Mouse (Mus musculus) c-Kit-negative CD71-positive TER-119-positive erythroid progenitor cells, embryonic 14.5 days (primary cell): ENCODE results near the gene Cdc42bpa.
"Not testable (repeated sequence)": the region's sequence is repeated elsewhere in the genome, so short reads cannot be mapped to it uniquely, and the experiment has no call there.

Experiments
- DNase-seq: peaks from one replicate; pipeline ENCODE4 v3.0.0-alpha.2; 2013; ENCODE audit warnings: low read depth, low spot score

The Cdc42bpa gene

DNA sequence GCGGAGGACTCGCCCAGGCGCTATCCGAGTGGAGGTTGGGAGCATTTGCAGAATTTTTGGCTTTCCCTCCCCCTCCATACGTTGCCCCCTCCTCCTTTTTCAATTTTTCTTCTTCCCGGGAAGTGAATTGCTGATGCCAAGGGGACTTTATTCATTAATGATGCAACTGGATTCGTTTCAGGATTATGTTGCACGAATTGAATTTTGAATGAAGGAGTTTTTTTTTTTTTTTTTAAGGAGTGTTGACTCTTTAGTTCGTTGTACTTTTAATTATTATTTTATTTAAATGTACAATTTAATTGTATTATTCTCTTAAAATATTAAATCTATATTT, 238 bp downstream of the Cdc42bpa start:
- DNase-seq, result no peak

DNA sequence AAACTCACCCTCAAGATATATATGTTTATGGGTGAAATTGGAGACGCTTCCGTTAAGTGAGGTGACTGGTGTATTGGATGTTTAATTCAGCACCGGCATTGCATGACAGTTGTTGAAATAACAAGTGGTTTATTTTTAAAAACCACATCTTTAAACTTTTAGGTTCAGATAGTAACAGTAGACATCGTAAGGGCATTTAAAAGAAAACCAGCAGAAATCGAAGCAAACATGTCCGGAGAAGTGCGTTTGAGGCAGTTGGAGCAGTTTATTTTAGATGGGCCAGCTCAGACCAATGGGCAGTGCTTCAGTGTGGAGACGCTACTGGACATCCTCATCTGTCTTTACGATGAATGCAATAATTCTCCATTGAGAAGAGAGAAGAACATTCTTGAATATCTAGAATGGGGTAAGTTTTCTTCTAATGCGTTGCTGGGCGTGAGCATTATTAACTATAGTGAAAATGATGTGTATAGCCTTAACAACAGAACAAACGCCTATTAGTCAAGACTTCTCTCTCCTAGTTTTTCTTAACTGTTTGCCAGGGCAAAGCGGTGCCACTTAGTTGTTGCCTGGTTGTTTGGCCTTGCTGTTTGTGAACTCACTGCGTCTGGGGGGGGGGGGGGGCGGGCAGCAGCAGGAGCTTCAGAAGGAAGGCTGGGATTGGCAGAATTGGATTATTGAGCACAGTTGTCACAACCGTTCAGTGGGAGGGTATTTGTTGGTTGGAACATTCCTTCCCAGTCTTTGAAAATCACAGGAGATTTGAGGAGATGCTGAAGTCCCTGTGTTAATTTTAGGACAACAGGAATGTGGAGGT, 818 bp downstream of the Cdc42bpa start:
- DNase-seq, result no peak

DNA sequence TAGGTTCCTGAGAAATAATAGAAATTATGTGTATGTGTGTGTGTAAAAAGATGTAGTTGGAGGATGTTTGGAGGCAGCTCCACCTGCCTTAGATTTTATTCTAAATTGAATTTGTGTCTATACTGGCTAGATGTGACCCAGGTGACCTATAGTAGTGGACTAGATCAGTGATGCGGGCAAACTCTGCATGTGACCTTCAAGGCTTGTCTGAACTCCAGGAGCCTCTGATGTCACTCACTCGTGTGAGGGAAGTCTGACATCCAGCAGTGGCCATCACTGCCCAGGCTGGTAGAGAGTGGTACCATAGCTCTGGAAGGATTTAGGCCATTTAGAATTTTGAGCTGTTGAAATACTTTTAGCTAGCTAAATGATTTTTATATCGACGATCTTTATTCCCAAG, 1.5 kb downstream of the Cdc42bpa start:
- DNase-seq, result peak; percentile 43

DNA sequence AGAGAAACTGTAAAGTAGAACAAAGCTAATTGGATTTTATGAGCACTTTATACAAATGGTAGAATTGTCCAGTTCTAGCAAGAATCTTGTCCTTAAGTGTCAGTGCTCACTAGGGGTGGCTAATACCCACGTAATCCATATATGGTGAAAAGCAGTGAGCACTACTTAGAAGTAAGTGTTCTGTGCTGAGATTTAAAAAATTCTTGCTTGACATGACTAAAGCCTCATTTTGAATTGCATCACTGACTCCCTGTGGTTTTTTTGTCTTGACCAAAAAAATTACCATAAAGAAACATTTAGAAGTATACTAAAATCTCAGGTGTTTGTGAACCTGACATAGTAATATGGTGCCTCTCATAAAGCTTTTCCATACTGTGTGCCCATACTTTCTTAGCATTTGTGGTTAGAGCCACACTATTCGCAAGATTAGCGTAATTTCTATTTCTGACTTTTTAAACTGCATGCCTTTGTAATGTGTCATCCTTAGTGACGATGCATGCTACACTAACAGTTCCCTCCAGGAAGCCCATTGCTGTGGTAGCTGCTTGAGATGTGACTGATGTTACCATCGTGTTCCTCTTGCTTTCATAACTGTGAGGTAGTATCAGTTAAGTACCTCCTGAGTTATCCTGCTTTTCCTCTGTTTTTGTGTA, 9.6 kb downstream of the Cdc42bpa start:
- no peak for DNase-seq

DNA sequence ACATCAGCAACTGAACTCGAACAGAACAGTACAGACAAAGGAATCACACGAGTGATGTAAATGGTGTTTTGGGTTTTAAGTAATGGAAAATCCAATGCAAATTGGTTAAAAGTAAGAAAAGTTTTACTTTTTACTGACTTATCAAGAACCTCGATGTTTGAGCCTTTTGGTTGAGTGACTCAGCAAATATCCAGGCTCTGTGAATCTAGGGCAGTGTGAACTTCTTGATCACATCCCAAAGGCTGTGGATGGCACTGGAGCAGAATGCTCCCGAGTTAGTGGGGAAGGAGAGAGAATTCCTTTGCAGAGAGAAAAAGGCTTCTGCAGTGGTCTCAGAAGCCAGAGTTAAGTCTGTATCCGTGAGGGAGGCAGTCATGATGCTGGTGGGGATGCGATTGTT, 14.7 kb downstream of the Cdc42bpa start:
- DNase-seq, result peak; percentile 80

DNA sequence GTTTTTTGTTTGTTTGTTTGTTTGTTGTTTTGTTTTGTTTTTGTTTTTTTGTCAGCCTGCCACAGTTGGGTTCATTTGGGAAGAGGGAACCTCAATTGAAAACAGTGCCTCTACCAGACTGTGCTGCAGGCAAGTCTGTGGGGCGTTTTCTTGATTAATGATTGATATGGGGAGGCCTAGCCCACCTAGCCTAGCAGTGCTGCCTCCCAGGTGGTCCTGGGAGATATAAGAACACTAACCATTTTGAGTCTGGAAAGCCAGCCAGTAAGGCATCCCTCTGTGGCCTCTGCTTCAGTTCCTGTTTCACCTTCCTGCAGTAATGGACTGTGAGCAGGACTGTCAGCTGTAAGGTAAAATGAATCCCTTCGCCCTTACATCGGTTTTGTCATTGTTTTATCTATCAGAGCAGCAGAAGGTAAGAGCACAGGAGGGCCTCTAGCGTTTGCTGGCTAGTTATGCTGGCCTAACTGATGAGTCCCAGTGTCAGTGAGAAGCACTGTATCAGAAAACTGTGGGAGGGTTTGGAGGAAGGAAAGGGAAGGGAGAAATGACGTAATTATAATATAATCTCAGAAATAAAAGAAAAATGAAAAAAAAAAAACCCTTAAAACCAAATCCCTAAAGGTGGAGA, 15.5 kb downstream of the Cdc42bpa start:
- no peak for DNase-seq

DNA sequence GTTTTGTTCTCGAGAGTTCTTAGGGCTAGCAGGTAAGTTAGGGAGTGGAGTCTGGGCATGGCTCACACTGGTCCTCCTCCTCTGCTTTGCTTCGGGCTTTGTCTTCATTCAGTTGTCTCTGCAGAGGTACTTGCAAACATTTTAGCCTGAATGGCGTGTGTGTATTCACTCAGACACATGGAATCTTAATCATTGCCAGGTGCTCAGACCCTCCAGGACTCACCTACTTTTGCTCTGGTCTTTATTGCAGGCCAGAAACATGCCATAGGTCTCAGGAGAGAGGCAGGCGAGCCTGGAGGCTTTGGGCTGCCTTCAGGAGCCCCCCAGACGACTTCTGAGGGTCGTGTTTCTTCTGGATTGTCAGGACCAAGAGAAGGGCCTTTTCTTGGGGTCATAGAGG, 17.2 kb downstream of the Cdc42bpa start:
- no peak for DNase-seq

DNA sequence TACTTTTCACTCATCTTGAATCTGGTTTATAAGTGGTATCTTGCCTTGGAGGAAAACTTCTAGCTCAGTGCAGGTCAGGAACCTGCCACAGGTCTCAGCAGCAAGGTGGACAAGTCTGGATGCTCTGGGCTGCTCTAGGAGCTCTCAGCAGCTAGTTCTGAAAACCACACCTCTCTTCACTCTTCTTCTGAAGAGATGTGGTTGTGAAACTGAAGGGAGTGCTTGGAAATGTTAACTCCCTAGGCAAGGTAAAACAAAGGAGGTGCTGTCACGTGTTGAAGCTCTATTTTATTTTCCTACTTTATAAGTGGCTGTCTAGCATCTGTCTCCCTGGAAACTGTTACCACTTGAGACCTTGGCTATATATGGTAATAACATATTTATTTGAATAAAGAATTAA, 18.5 kb downstream of the Cdc42bpa start:
- DNase-seq, result no peak

DNA sequence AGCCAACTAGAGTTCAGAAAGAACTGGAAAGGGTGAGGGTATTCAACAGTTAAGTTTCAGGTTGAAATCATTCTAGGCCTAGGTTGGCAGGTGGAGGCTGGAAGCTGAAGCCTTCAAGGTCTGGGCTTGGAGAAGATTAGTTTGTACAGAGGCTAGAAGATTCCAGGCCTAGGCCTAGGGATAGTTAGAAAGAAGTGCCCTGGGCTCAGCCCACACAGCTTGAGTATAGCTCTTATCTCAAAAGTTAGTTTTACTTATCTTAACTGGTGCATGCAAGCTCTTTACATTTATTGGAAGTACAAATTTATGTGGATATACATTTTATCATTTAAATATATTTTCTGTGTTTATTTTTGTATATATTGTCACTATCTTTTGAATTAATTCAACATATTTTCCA, 21.4 kb downstream of the Cdc42bpa start:
- no peak for DNase-seq

DNA sequence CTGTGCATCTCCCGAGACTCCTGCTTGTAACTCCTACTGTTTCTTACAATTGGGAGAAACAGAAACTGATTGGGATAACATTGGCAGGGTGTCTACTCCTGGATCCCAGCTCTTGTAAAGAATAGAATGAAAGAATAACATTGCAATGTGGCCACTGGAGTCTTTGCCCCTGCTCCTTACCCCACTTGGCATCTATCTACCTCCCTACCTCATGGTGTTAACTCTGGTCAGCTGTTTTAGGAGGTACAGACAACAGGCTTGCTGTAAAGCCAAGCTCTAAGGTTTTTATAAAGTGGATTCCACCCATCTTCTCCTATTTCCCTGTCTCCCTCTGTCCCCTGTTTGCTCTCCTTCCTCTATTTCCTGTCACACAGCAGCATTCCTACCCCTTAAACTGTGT, 21.9 kb downstream of the Cdc42bpa start:
- no peak for DNase-seq

DNA sequence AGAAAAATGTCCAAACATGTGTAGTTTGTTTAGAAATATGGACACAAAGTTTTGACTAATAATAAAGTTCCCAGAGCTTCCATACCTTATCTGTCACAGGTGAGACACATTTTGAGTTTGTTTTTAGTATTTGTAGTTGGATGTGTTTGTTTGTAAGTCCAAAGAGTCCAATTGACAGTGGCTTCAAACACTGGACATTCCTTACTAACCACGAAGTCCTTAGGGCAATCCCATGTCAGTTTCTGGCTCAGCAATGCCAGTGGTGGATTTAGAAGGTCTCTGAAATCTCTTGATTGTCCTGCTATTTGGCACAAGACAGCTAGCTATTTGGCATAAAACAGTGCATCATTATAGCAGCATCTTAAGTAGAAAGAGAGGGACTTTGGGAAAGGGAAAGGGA, 22.7 kb downstream of the Cdc42bpa start:
- DNase-seq, result no peak

DNA sequence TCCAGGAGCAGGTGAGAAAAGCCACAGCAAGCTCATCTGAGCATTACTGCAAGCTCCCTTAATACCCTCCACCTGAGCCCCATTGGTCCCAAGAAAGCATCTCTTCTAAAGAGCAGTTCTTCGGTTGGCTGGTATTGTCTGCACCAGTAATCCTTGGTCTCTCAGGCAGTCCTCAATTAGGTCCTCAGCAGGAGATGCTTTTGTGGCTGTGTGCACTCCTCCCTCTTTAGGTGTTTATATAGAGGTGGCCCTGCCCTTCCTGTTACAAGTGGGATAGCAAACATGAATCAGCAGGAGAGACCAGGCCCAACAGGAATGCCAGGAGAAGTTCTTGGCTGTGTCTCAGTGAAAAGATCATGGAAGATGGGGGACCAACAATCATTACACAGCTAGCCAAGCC, 23.9 kb downstream of the Cdc42bpa start:
- DNase-seq, result no peak

DNA sequence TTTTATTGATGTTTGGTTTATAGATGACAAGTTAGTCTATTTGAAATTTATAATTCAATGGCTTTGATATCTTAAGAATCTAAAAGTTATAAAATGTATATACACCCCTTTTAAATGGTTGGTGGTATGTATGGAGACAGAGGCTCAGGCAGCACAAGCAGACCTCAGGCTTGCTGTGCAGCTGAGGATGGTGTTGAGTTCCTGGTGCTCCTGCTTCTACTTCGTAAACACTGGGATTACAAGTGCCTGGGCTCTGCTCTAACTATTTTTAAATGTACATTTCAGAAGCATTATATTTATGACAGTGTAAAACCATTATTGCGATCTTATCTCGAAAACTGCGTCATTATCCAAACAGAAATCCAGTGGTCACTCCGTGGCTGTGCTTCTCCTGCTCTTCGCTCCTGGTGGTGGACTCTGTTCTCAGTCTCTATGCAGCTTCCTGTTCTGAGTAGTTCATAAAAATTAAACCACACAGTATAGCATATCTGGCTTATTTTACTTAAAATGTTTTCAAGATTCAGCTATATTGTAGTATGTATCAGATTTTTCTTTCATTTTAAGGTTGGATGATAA, 31.5 kb downstream of the Cdc42bpa start:
- DNase-seq, result no peak

DNA sequence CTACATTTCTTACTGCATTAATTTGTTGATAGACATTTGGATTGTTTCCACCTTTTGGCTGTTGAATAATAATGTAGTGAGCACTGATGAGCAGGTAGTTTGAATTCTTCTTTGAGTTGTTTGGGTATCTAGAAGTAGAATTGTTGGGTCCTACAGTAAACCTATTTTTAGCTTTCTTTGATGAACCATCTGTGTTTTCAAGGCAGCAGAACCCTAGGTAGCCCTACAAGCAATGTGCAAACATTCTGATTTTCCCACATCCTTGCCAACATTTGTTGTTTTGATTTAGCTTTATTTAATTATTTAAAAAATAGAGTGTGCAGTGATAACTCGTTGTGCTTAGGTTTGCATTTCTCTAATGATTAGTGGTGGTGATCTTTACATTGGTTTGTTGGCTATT, 32.0 kb downstream of the Cdc42bpa start:
- no peak for DNase-seq

DNA sequence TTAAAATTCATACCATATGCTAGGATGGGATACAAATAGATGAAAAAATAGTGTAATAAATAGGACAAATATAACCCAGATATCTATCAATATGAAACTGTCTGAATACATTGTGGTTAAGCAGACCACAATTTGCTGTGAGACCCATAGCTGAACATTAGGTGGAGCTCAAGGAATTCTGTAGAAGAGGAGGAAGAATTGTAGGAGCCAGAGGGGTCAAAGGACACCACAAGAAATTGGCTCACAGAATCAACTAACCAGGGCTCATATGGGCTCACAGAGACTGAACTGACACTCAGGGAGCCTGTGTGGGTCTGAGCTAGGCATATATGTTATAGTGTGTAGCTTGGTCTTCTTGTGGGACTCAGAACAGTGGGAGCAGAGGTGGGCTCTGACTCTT, 47.8 kb downstream of the Cdc42bpa start:
- DNase-seq, result no peak

DNA sequence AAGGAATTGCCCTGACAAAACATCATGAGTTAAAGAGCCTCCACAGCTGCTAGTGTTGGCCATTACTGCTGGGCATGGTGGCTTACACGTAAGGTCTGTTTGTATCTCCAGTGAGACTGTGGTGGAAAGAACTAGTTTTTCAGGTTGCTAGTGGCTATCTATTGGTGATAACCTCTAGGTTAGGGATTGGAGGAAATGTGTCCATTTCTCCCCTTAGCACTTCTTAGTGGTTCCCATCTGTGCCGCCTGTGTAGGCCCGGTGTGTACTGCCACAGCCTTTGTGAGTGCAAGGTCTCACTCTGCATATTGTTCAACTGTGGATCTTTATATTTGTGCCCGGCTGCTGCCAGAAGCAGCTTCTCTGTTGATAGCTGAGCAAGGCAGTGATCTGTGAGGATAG, 53.2 kb downstream of the Cdc42bpa start:
- DNase-seq, result no peak

DNA sequence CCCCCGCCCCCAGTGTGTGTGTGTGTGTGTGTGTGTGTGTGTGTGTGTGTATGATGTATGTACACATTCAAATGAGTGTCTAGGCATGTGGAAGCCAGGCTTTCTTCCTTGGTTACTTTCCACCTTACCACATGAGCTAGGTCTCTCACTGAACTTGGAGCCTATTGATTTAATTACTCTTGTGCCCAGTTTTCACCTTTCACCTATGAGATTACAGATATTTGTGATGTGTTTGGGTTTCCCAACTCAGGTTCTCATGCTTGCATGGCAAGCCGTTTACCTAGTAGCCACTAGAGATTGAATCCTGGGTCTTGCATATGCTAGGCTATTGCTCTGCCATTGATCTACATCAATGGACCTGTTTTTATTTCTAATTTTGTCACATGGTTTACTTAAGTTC, 57.9 kb downstream of the Cdc42bpa start:
- no peak for DNase-seq

DNA sequence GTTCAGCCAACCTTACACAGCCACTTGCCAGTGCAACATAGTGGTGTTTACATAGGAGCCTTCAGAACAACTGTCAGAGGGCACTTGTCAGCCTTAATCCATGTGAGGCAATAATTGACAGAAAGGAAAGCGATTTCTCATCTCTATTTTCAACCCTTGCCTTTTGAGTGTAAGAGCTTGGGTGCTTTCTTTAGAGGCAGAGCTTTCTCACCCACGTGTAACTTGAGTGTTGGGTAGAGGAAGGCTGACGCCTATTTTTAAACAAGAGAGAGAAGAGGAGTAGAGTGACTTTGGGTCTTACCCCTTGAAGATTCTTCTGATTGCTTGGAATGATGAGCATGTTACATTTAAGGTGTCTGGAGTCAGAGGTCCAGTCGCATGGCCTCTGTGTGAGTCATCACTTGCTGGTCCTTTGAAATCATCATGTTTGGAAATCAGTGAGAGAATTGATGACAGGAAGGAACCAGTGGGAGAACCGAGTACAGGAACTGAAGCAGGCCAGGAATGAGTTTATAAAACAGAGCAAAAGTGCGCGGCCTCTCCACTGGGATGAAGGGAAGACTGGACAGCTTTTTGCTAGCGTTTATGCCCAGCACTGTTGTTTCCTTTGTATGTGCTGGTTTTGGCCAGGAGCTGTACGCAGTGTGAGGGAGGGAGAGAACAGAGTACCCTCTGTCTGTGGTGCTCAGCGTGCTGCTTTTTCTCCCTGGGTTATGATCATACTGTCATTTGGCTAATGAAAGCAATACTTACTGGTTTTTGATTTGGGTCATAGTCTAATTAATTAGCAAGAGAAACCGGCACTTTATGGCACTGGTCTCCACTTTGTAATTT, 61.4 kb downstream of the Cdc42bpa start:
- DNase-seq, result no peak

DNA sequence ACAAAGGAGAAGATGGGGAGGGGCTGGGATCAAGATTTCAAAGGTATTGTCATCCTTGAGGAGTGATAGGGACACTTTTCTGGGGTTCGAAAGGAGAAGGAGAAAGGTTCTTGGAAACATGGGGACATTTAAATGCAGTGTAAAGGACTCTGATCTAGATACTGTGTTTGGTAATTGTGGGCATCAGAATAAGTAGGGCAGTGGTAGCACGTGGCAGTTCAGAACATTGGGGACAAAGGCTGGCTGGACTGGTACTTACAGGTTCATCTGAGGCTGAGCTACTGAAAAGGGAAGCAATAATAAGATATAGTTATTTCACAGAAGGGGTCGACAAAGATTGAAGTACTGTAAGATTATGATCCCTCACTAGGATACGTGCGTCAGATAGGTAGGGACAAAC, 63.2 kb downstream of the Cdc42bpa start:
- no peak for DNase-seq

DNA sequence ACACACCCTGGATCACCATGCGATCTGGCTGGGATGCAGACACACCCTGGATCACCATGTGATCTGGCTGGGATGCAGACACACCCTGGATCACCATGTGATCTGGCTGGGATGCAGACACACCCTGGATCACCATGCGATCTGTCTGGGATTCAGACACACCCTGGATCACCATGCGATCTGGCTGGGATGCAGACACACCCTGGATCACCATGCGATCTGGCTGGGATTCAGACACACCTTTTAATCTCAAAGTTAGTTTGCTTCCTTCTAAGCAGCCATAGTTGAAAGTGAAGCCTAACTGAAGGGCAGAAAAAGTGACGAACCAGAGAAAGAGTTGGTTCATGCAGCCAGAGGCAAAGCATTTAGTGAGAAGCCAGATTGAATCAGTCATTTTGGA, 69.6 kb downstream of the Cdc42bpa start:
- DNase-seq, result not testable (repeated sequence)

DNA sequence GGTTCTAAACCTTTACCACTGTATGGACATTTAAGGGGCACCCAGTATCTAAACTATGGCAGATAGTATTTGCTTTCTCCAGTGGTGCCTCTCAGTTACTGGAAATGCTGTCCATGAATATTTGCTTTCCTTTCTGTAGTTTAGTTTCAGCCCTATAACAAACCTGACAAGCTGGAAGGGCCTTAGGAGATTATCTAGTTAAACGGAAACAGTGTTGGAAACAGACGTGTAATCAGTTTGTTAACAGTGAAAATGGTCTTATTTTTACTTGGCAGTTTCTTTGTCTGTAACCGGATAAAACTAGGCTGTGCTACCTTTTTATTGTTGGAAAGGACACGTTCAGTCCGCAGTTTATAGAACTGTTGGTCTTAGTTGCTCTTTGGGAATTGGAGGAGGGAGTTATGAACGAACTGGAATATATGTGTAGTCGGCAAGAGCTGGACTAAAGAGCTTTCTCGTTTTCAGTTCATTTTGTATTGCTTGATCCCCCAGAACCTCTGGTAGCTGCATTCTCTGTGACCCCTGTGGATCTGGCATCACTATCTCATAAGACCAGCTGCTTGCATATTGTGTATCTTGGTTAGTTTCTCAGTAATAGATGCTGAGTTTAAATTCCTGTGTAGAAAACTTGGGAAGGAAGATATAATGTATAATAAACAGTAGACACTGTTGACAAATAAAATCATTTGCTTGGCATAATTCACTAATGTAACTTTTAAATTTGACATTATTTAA, 70.5 kb downstream of the Cdc42bpa start:
- no peak for DNase-seq
